Mouse (Mus musculus): Measurements from ENCODE around the gene Gm17651. TPM values are rescaled to one million over a fixed set of nuclear protein-coding genes. Genes with fewer than 3 reads are reported as not detected.

Gm17651 gene
- polyA plus RNA-seq (2015; fragmentation: Nextera tagmentation; extraction: Ambion mirVana), result not detected in 2 replicates

DNA sequence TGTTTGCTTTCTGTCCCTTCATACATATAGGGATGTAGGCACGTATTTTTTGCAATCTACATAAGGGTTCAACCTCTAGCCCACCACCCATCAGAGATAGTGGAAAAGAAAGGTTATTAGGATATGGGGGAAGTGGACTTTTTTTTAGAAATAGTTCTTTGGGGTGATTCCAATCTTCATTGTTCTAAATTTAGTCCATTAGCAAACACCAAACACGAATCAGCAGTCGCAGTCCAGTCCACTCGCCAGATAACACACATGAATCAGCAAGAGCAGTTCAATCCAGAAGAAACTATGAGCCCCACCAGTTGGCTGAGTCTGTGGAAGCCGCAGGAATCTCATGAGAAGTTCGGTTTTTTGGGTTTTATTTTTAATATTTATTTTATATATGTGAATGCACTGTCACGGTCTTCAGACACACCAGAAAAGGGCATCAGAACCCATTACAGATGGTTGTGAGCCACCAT is at the start of gene Gm17651:
Gm17651 (minus strand) TSS at position 51 of the 467 bp plus-strand sequence.
- WGBS, result 83% methylated on average over 7 of the region's 7 CpGs

DNA sequence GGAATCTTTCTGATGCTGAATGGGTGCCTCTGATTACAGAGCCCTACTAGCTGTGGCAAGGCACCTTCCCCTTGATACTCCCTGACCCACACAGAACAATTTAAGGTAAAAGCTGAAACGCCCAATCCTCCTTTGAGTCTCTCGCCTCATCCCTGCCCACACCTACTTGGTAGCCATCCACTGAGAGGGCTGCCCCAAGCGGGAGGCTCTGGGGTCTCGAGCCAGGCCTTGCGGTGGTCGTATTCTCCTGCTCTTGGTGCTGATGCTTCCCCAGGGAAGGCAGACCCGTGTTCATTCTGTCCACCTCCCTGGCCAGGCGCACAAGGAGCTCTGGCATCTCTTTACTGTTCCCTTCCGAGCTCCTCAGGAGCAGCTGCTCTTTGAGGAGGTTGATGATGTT is 44.6 kb upstream of the Gm17651 start:
- Histone ChIP-seq H3K4me3 (replicated peaks) (no peak overlapping the region), H3K4me2 (no peak overlapping the region), H3K9ac (no peak overlapping the region), H3K36me3 (no peaks in the 10 kb centered on the region), H3K9me3 (no peaks in the 10 kb centered on the region), H3K4me1 (no peaks in the 10 kb centered on the region), H3K27me3 (replicated peaks) (no peaks in the 10 kb centered on the region), H3K27ac (no peak overlapping the region)
- WGBS, result 80% methylated on average over 9 of the region's 9 CpGs
- no peak for ATAC-seq (ENCODE audit: insufficient read depth, low FRiP score, low read depth)

More for the DNA sequence above, at the start of gene Gm17651:
- ATAC-seq (ENCODE audit: insufficient read depth, low FRiP score, low read depth), result no peak
- no peak within 1 kb of the TSS for H3K9ac ChIP-seq
- H3K36me3 ChIP-seq, result peaks cover 7% of the 10 kb centered on the region; the same call in 1 of the 2 replicates
- no peak within 1 kb of the TSS for H3K27ac ChIP-seq
- no peak within 1 kb of the TSS for H3K4me3 ChIP-seq (replicated peaks)
- H3K4me2 ChIP-seq, result no peak within 1 kb of the TSS
- no peaks in the 10 kb centered on the region for H3K4me1 ChIP-seq
- no peaks in the 10 kb centered on the region for H3K27me3 ChIP-seq (replicated peaks)
- no peaks in the 10 kb centered on the region for H3K9me3 ChIP-seq

DNA sequence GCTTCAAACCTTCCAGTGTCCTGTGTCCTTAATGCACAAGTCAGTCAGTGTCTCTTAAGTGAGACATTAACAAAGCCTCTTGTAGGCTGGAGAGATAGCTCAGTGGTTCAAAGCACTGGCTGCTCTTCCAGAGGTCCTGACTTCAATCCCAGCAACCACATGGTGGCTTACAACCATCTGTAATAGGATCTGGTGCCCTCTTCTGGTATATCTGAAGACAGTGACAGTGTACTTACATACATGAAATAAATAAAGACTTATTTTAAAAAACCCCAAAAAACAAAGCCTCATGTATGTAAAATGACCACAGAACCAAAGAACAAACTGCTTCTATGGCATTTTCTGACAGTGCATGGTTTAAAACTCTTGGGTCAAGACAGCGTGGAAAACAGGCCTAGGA is 41.4 kb upstream of the Gm17651 start:
- H3K4me1 ChIP-seq, result no peaks in the 10 kb centered on the region
- H3K27me3 ChIP-seq (replicated peaks), result no peaks in the 10 kb centered on the region
- H3K27ac ChIP-seq, result no peak overlapping the region
- H3K9ac ChIP-seq, result no peak overlapping the region
- H3K4me2 ChIP-seq, result no peak overlapping the region
- no peaks in the 10 kb centered on the region for H3K36me3 ChIP-seq
- H3K4me3 ChIP-seq (replicated peaks), result no peak overlapping the region
- 91% methylated on average over 1 of the region's 1 CpGs for WGBS
- no peaks in the 10 kb centered on the region for H3K9me3 ChIP-seq
- no peak for ATAC-seq (ENCODE audit: insufficient read depth, low FRiP score, low read depth)

DNA sequence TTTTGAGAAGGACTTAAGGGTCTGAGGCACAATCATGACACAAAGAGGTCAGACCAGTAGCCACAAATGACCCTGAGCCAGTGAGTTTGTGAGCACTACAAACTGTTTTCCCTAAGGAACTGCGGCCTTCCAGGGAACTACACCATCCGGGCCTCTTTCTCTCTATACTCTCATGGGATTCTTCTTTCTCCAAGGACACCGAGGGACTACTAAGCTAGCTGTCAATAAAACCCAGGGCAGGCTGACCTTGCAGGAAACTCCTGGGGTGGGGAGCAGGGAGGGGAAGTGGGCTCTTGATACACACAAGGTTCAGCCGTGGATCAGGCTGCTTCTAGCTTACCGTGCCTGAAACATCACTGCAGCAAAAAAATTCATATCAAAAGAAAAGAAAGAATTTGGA is 36.4 kb upstream of the Gm17651 start:
- 38% methylated on average over 5 of the region's 5 CpGs for WGBS
- no peaks in the 10 kb centered on the region for H3K36me3 ChIP-seq
- H3K9ac ChIP-seq, result no peak overlapping the region
- ATAC-seq (ENCODE audit: insufficient read depth, low FRiP score, low read depth), result no peak
- H3K4me3 ChIP-seq (replicated peaks), result no peak overlapping the region
- no peak overlapping the region for H3K4me2 ChIP-seq
- no peaks in the 10 kb centered on the region for H3K4me1 ChIP-seq
- no peaks in the 10 kb centered on the region for H3K9me3 ChIP-seq
- H3K27ac ChIP-seq, result no peak overlapping the region
- H3K27me3 ChIP-seq (replicated peaks), result no peaks in the 10 kb centered on the region

DNA sequence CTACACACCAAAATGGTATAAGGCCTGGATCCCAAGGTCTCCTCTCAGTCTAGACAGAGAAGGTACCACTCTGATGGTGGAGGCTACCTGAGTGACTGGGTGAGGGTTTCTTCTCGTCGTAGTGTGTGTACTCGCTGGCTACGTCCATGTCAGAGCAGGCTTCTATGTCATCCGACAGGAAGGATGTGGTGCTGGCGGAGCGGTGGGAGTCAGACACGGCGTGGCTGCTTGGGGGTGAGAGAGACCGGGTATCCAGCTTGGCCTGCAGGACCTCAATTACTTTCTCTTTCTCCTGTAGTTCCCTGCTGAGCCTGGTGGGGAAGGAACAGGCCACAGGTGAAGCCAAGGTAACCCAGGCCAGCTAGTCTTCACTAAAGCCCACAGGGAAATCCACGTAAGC is 35.6 kb upstream of the Gm17651 start:
- Histone ChIP-seq H3K9me3 (no peaks in the 10 kb centered on the region), H3K36me3 (no peaks in the 10 kb centered on the region), H3K4me3 (replicated peaks) (no peak overlapping the region), H3K4me1 (no peaks in the 10 kb centered on the region), H3K27me3 (replicated peaks) (no peaks in the 10 kb centered on the region), H3K4me2 (no peak overlapping the region), H3K27ac (no peak overlapping the region), H3K9ac (no peak overlapping the region)
- ATAC-seq (ENCODE audit: insufficient read depth, low FRiP score, low read depth), result no peak
- WGBS, result 91% methylated on average over 11 of the region's 11 CpGs

DNA sequence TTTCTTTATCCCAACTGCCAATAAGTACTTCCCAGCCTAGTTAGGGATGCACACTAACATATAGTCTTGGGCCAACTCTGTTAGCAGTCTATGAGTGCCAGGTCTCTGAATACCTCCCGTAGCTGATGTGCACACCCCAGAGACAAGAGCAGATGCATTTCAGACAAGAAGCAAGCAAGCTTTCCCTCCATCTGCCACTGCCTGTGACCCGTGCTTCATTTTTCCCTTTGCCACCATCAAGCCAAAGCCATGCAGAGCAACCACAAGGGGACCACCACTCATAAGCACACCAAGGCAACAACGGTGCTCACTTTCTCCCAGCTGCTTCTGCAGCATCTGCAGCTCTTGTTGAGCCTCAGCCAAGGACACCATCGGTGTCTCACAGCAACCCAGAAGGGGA is 32.1 kb upstream of the Gm17651 start:
- Histone ChIP-seq H3K4me3 (replicated peaks) (no peak overlapping the region), H3K4me2 (no peak overlapping the region), H3K27me3 (replicated peaks) (no peaks in the 10 kb centered on the region), H3K27ac (no peak overlapping the region), H3K9ac (no peak overlapping the region), H3K36me3 (no peaks in the 10 kb centered on the region), H3K4me1 (no peaks in the 10 kb centered on the region), H3K9me3 (no peaks in the 10 kb centered on the region)
- no peak for ATAC-seq (ENCODE audit: insufficient read depth, low FRiP score, low read depth)
- WGBS, result 82% methylated on average over 4 of the region's 4 CpGs

DNA sequence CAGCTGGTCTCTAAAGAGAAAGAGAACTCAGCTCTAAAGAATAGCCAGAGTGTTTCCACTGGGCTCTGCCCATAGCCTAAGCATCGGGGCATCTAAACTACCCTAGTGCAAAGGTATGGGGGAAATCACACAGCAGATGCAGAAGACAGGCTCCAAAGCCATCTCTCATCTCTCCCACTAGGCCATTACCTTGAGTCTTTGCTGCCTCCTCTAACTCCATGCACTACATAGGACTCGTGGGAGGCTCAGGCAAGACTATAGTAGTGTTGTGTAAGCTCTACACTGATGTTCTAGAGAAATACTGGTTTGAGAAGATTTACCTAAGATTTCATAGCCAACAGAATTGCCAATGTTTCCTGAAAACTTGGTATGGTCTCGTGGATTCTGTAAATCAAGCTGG is 31.0 kb upstream of the Gm17651 start:
- WGBS, result 82% methylated on average over 3 of the region's 3 CpGs
- no peak overlapping the region for H3K9ac ChIP-seq
- H3K9me3 ChIP-seq, result no peaks in the 10 kb centered on the region
- H3K36me3 ChIP-seq, result no peaks in the 10 kb centered on the region
- no peaks in the 10 kb centered on the region for H3K27me3 ChIP-seq (replicated peaks)
- no peak for ATAC-seq (ENCODE audit: insufficient read depth, low FRiP score, low read depth)
- H3K4me1 ChIP-seq, result no peaks in the 10 kb centered on the region
- no peak overlapping the region for H3K4me3 ChIP-seq (replicated peaks)
- H3K4me2 ChIP-seq, result no peak overlapping the region
- no peak overlapping the region for H3K27ac ChIP-seq

DNA sequence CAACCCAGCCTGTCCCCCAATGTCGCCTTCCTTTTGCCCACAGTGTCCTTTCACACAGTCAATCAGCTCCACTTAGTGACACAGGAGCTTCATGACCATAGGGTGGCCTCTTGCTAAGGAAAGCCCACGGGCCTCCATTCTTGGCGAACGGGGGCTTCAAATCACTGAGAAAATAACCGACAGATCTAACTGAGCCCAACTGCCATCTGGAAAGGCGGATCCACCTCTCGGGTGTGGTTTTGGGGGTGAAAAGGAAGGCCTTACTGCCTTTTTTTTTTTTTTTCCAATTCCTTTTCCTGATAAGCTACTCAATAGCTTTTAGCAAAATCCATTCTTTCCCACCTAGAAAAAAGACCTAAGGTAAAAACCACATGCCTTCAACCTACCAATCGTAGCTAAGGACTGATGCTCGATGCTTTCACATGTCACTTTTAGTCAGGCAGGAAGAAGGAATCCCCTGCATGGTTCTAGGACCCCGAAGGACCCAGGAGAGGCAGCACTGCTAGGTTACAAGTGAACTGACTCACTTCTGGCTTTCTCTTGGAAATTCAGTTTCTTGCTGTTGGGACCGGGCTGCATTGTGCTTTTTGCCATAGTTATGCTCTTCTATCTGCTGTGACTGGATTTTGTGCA is 28.1 kb upstream of the Gm17651 start:
- Histone ChIP-seq H3K4me2 (no peak overlapping the region), H3K27ac (no peak overlapping the region), H3K9me3 (no peaks in the 10 kb centered on the region), H3K36me3 (no peaks in the 10 kb centered on the region), H3K9ac (no peak overlapping the region), H3K4me3 (replicated peaks) (no peak overlapping the region), H3K27me3 (replicated peaks) (no peaks in the 10 kb centered on the region), H3K4me1 (no peaks in the 10 kb centered on the region)
- ATAC-seq (ENCODE audit: insufficient read depth, low FRiP score, low read depth), result no peak
- WGBS, result 88% methylated on average over 11 of the region's 11 CpGs

DNA sequence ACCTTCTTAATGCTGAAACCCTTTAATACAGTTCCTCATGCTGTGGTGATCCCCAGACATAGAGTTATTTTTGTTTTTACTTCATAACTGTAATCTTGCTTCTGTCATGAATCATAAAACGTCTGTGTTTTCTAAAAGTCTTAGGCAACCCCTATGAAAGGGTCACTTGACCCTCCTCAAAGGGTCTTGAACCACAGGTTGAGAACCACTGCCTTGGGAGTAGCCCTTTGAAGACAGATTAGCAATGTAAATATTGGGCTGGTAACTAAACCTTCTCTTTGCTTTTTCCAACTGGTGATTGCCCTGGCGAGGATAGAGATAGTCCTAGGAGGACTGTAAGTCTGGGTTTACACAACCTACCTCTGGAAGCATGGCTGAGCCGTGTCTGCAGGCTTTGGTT is 26.7 kb upstream of the Gm17651 start:
- Histone ChIP-seq H3K4me2 (no peak overlapping the region), H3K4me1 (no peaks in the 10 kb centered on the region), H3K36me3 (no peaks in the 10 kb centered on the region), H3K27me3 (replicated peaks) (no peaks in the 10 kb centered on the region), H3K9me3 (no peaks in the 10 kb centered on the region), H3K27ac (no peak overlapping the region), H3K9ac (no peak overlapping the region), H3K4me3 (replicated peaks) (no peak overlapping the region)
- WGBS, result 47% methylated on average over 3 of the region's 3 CpGs
- no peak for ATAC-seq (ENCODE audit: insufficient read depth, low FRiP score, low read depth)

DNA sequence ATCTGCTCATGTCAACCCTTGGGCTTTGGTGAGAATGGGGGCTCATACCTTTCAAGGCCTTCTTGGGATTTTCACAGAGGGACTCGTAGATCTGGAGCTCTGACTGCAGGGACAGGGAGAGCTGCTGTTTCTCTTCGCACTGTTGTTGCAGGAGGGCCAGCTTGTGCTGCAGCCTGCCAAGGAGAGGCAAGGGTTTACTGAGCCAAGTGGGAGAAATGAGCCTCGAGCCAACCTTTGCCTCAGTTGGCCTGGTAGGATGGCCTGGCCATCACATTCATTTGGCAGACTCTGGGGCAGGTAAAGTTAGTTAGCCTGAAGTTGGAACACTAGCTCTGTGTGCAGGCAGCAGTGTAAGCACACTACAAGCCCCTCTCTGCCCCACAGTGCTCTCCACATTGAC is 24.6 kb upstream of the Gm17651 start:
- Histone ChIP-seq H3K9me3 (no peaks in the 10 kb centered on the region), H3K9ac (no peak overlapping the region), H3K4me2 (no peak overlapping the region), H3K4me1 (no peaks in the 10 kb centered on the region), H3K27me3 (replicated peaks) (no peaks in the 10 kb centered on the region), H3K36me3 (no peaks in the 10 kb centered on the region), H3K27ac (no peak overlapping the region), H3K4me3 (replicated peaks) (no peak overlapping the region)
- 74% methylated on average over 3 of the region's 3 CpGs for WGBS
- no peak for ATAC-seq (ENCODE audit: insufficient read depth, low FRiP score, low read depth)

DNA sequence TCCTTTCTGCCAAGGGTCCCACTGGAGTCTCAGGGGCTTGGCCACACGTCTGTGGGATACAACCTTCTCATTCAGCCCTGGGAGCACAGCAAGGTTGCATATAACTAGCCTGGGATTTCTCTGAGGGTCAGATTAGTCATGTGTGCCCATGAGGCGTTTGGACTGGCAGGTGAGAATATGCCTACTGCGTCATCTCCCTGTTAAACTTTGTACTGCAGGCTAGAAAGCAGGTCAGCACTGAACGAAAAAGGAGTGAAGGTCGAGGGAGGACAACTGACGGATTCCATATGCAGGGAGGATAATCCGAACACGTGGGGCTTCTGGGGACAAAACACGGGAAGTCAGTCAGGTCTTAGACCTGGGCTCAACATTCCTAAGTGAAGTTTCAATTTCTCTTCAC is 22.8 kb upstream of the Gm17651 start:
- no peak for ATAC-seq (ENCODE audit: insufficient read depth, low FRiP score, low read depth)
- Histone ChIP-seq H3K27me3 (replicated peaks) (no peaks in the 10 kb centered on the region), H3K9me3 (no peaks in the 10 kb centered on the region), H3K4me3 (replicated peaks) (no peak overlapping the region), H3K36me3 (no peaks in the 10 kb centered on the region), H3K27ac (no peak overlapping the region), H3K4me1 (no peaks in the 10 kb centered on the region), H3K4me2 (no peak overlapping the region), H3K9ac (no peak overlapping the region)
- 59% methylated on average over 9 of the region's 9 CpGs for WGBS

DNA sequence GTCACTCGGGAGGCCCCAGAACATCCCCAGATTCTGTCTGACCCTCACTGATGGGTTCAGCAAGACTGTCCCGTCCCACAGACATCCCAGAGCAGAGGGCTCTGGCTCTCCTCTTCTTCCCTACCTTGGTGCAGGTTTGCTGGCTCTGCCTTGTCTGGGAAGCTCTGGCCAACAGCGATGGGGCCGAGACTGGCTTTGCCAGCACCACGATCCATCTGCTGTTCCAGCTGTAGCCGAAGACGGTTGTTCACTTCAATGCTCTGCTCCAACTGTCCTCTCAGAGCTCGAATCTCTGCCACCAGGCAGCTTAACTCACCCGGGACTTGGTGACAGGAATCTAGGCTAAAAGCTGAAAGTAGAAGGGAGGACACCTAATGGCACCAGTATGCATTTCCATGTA is 22.4 kb upstream of the Gm17651 start:
- WGBS, result 79% methylated on average over 9 of the region's 9 CpGs
- Histone ChIP-seq H3K36me3 (no peaks in the 10 kb centered on the region), H3K27ac (no peak overlapping the region)

DNA sequence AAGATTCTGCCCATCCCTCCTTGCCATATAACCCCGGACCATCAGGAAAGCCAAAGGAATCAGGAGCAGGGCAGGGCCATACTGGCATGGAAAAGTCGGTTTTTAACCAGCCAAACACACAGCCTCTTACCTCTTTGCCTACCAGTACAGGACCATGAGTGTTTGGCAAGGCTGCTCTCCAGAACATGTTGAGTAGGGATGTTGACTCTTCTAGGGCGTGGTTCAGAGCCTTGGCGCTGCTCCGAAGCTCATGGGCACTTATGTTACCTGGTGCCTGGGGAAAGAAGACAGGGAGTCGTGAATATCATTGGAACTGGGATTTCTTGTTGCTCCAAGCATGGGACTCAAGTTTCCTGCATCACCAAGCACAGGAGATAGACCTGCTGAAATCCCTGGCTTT is 19.3 kb upstream of the Gm17651 start:
- Histone ChIP-seq H3K36me3 (no peaks in the 10 kb centered on the region), H3K9me3 (no peaks in the 10 kb centered on the region), H3K9ac (no peak overlapping the region), H3K4me2 (no peak overlapping the region), H3K4me3 (replicated peaks) (no peak overlapping the region), H3K27me3 (replicated peaks) (no peaks in the 10 kb centered on the region), H3K27ac (no peak overlapping the region), H3K4me1 (no peaks in the 10 kb centered on the region)
- 80% methylated on average over 6 of the region's 6 CpGs for WGBS
- ATAC-seq (ENCODE audit: insufficient read depth, low FRiP score, low read depth), result no peak

More for the DNA sequence above, 22.4 kb upstream of the Gm17651 start:
- Histone ChIP-seq H3K9ac (no peak overlapping the region), H3K9me3 (no peaks in the 10 kb centered on the region), H3K4me2 (no peak overlapping the region), H3K4me1 (no peaks in the 10 kb centered on the region), H3K27me3 (replicated peaks) (no peaks in the 10 kb centered on the region), H3K4me3 (replicated peaks) (no peak overlapping the region)
- no peak for ATAC-seq (ENCODE audit: insufficient read depth, low FRiP score, low read depth)
